Mouse (Mus musculus) cerebellum, adult 9-11 months (tissue): ENCODE results near the gene Chac1.

Experiments used
- DNase-seq: peaks from one replicate; pipeline ENCODE4 v3.0.0; 2022

Gene Chac1

DNA sequence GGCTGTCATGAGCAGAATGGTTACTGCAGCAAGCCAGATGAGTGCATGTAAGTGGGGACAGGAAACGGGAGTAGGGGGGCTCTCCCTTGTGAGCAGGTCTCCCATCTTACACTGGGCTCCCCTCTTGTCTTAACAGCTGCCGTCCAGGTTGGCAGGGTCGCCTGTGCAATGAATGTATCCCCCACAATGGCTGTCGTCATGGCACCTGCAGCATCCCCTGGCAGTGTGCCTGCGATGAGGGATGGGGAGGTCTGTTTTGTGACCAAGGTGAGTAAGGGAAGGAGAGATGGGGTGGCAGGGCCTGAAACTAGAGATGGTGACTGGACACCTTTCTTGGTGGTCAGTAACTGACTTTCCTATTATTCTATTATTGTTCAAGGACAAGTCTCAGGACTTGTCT lies 22.5 kb upstream of the Chac1 start:
- DNase-seq, result no peak

GRCm38 (mm10) chr2:119329123-119329817 lies 21.8 kb upstream of the Chac1 start:
- DNase-seq, result no peak

DNA sequence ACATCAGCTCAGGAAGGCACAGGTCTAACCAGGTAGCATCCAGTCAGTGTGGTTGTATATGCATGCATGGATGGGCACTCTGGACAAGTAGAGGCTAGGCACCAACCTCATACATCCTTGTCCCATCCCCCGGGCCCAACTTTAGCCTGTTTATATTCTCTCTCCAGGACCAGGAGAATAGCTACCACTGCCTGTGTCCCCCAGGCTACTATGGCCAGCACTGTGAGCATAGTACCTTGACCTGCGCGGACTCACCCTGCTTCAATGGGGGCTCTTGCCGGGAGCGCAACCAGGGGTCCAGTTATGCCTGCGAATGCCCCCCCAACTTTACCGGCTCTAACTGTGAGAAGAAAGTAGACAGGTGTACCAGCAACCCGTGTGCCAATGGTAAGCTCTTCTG lies 20.2 kb upstream of the Chac1 start:
- no peak for DNase-seq

- DNase-seq, result no peak
These were observed 18.8 kb upstream of the Chac1 start for GRCm38 (mm10) chr2:119332177-119332661.

DNA sequence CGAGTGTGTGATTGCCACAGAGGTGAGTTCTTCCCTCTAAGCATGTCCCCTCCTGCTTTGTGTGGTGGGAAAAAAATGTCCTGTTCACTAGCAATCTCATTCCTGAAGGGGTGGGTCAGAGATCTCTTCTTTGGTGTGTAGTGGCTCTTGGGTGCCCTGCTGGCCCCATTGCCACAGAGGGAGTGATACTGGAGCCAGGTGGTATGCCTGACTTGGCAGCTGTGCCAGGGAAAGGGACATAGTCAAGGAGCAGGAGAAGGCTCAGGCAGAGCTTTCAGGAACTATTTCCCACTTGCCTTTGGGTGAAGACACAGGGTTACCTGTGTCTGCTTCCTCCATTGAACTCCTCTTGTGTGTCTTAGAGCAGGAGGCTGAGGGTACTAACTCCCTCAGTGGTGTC lies 16.9 kb upstream of the Chac1 start:
- no peak for DNase-seq

DNA sequence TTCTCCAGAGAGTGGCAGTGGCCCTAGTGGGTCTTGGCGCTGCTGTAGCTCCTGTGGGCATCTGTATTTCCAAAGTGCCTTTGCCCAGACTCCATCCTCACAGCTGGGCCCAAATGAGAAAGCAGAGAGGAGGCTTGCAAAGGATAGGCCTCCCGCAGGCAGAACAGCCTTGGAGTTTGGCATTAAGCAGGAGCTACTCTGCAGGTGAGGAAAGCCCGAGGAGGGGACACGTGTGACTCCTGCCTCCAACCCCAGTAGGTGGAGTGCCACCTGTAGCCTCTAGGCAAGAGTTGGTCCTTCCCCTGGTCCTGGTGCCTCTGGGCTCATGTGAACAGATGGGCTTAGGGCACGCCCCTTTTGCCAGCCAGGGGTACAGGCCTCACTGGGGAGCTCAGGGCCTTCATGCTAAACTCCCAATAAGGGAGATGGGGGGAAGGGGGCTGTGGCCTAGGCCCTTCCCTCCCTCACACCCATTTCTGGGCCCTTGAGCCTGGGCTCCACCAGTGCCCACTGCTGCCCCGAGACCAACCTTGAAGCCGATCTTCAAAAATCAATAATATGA lies 16.0 kb upstream of the Chac1 start:
- no peak for DNase-seq

GRCm38 (mm10) chr2:119335535-119335934 lies 15.5 kb upstream of the Chac1 start:
- DNase-seq, result no peak

GRCm38 (mm10) chr2:119336002-119336401 lies 15.0 kb upstream of the Chac1 start:
- DNase-seq, result no peak

- DNase-seq, result no peak
These were observed 14.6 kb upstream of the Chac1 start for GRCm38 (mm10) chr2:119336470-119336869.

- DNase-seq, result peak; percentile 89
These were observed 13.4 kb upstream of the Chac1 start for GRCm38 (mm10) chr2:119337425-119338265.

- no peak for DNase-seq
These were observed 6.4 kb upstream of the Chac1 start for GRCm38 (mm10) chr2:119344537-119345138.

- peak; percentile 44 for DNase-seq
These were observed 2.7 kb downstream of the Chac1 start for GRCm38 (mm10) chr2:119353707-119354106.

DNA sequence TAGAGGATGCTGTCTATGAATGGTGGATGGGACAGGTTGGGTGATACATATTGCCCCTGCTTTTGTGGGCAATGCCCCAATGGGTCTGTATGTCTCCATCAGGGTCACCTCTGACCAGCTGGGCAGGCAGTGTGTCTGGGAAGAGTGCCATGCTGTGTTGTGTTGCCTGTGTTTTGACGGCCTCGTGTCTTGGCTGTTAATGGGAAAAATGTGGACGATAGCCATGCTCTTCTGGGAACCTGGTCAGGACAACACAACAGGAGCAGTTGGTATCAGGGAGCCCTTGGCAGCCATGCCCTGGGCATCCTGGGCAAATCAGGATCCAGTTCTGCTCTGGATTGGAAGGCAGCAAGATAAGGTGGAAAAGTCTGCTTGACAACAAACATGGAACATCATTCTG lies 4.1 kb downstream of the Chac1 start:
- peak; percentile 97 for DNase-seq

DNA sequence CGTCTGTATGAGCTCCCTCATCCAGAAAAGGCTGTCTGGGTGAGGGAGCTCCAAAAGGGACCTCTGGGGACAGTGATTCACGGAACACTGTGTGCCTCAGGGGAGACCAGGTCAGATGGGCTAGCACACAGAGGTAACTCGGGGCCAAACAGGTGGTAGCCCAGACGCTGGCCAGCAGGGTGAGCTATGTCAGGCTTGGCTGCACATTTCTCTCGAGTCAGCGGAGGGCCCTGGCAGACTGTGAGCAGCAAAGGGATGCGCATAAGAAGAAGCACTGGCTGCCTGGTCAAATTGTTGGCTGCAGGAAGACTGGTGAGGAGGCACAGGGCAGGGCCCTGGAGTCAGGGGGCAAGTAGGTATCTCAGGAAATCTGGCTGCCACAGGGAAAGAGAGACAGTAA lies 4.6 kb downstream of the Chac1 start:
- peak; percentile 95 for DNase-seq

GRCm38 (mm10) chr2:119356310-119356709 lies 5.3 kb downstream of the Chac1 start:
- peak; percentile 26 for DNase-seq

DNA sequence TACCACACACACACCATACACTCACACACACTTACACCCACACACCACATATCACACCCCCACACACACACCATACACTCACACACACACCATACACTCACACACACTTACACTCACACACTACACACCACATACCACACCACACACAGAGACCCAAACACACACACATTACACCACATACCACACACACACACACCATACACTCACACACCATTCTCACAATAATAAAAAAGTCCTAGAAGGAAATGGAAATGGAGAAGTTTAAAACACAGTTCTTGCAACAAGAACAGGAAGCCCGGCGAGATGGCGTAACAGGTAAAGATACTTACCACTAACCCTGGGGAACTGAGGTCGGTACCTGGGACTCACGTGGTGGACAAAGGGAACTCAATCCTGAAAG lies 5.8 kb downstream of the Chac1 start:
- no peak for DNase-seq

DNA sequence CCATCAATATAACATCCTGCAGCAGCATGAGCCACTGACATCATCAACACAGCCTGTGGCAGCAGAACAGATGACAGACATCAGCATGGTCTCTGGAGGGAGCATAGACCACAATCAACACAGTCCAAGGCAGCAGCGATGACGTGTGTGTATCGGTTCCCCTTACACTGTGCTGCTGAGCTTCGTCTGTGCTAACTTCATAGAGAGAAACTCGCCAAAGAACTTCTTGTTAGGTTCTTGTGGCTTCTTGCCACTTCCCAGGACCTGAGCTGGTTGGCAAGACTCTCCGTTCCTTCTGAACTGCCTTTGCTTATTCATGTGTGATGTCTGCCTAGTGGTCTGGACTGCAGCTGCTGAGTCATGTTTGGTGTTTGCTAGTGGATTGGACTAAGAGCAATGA lies 7.2 kb downstream of the Chac1 start:
- no peak for DNase-seq

DNA sequence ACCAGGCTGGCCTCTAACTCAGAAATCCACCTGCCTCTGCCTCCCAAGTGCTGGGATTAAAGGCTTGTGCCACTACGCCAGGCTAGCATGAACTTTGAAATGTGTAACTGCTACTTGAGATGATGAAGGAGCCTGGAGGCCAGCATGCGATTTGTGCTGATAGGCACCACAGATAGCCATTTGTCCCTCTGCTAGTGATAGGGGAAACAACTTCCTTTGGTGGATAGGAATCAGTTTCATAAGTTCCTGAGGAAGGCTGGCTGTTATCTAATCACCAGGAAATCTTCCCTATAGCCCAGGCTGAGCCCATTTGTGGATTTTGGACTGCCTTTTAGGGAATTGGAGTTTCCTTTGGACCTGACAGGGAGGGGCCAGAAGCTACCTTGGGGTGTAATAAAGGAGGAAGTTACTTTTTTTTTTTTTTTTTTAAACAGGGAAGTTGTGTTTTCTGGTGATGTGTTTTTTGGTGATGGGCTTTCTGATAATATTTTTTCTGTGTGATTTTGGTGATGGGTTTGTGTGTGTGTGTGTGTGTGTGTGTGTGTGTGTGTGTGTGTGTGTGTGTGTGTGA lies 8.8 kb downstream of the Chac1 start:
- no peak for DNase-seq

DNA sequence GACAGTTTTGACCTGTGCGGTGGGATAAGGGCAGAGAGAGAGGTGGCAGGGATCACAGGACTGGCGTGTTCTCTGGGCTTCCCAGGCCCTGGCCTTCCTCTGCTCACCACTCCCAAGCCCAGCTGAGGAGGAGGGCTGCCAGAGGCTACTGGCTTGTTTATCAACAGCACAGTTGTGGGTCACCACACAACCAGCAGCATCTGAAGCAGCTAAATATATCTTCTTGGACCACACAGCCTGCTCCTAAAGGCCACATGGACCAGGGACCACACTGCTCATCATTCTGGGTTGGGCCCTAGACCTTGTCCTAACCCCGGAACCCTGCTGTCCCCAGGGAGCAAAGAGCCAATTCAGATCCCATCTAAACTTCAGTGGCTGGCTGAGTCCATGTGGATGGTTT lies 13.9 kb downstream of the Chac1 start:
- DNase-seq, result no peak

- DNase-seq, result no peak
These were observed 16.3 kb downstream of the Chac1 start for GRCm38 (mm10) chr2:119367346-119367745.

DNA sequence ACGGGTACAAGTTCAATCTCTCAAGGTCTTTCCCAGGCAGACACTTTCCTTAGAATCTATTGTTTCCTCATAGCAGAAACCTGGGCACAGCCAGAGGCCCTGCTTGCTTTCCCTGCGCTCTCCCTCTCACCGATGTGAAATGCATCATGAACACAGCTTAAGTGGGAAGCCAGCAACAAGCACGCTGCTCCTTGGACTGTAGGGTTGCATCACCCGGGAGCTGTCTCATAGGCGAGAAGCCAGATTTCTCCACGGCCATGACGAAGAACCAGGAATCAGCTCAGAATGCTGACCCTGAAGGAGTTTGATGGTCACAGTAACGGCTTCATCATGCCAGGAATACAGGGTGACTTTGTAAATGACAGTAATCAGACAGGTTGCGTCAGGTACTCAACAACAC lies 19.1 kb downstream of the Chac1 start:
- DNase-seq, result no peak

- no peak for DNase-seq
These were observed 26.3 kb downstream of the Chac1 start for GRCm38 (mm10) chr2:119377286-119377685.

GRCm38 (mm10) chr2:119377826-119378225 lies 26.8 kb downstream of the Chac1 start:
- no peak for DNase-seq
